Mouse (Mus musculus) macrophage (primary cell): ENCODE results near the gene Vps37b. TPM values are rescaled to one million over a fixed set of nuclear protein-coding genes. Genes with fewer than 3 reads are reported as not detected.
A peak's percentile ranks its signal among the peaks of the same experiment; 100 is the strongest.

Experiments
- H3K27ac ChIP-seq: fragments of 350-480 bp; formaldehyde crosslinking; 2 replicates; pipeline ENCODE4 v1.9.0; 2021
- H3K36me3 ChIP-seq: fragments of 350-480 bp; formaldehyde crosslinking; 2 replicates; pipeline ENCODE4 v1.9.0; 2021; ENCODE audit errors: inconsistent target
- H3K4me3 ChIP-seq: fragments of 350-480 bp; formaldehyde crosslinking; 2 replicates; pipeline ENCODE4 v1.9.0; 2021; ENCODE audit errors: inconsistent target
- H3K79me2 ChIP-seq: fragments of 350-480 bp; formaldehyde crosslinking; 2 replicates; pipeline ENCODE4 v1.9.0; 2021; ENCODE audit errors: inconsistent target
- WGBS: methylation state at CpG from one replicate; pipeline ENCODE4 v1.1.7; 2026; ENCODE audit warnings: inconsistent platforms; ENCODE audit not compliant: missing documents; 5-methylcytosine and 5-hydroxymethylcytosine counted together
- polyA plus RNA-seq: library from polyadenylated mRNA; stranded (reverse); fragments of 250-400 nt; gene quantifications from 3 replicates; pipeline ENCODE4 v1.2.4, GENCODE M21; 2018; ENCODE audit warnings: inconsistent platforms

The Vps37b gene
- polyA plus RNA-seq, 1 experiment from 2014 or later, result 13.1 TPM

DNA sequence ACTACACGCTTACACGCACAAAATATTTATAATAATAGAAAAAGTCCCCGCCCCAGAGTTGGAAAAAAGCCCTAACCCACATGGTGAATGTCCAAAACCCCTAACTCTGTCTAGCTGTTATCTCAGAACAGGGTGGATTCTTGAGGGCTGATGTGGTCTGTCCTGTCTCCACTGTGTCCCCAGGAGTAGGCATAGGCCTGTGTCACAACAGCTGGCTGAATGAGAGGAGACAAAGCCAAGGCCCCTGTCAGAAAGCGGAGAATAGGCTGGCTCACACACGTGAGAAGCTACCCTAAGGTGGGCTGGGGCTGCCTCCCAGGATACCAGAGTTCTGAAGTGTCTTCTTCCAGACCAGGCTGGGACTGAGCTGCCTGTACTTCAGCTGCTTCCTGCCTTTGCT lies 53.9 kb downstream of the Vps37b start:
- H3K27ac ChIP-seq, result no peak overlapping the region
- H3K36me3 ChIP-seq, result no peaks in the 10 kb centered on the region
- WGBS, result 84% methylated on average over 5 of the region's 5 CpGs
- no peaks in the 10 kb centered on the region for H3K79me2 ChIP-seq
- H3K4me3 ChIP-seq, result no peak overlapping the region

DNA sequence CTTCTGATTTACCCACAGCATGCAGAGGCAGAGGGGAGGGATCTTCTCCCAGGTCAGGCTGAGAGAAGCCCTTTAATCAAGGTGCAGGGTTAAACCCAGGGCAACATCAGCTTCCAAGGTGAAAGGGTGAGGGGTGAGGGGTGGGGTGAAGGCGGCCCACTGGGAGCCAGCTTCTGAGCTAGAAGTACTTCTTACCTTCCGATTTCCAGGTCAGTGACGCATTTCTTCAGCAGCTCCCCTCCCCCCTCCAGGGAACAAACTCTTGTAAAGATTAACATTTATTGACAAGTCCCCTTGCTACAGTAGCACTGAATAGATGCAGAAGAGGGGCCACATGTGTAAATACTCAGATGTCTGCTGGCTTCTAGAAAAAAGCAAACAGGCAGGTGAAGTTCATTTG lies 54.8 kb downstream of the Vps37b start:
- Histone ChIP-seq H3K4me3 (no peak overlapping the region), H3K79me2 (no peaks in the 10 kb centered on the region), H3K36me3 (no peaks in the 10 kb centered on the region), H3K27ac (no peak overlapping the region)
- WGBS, result 100% methylated on average over 3 of the region's 3 CpGs

DNA sequence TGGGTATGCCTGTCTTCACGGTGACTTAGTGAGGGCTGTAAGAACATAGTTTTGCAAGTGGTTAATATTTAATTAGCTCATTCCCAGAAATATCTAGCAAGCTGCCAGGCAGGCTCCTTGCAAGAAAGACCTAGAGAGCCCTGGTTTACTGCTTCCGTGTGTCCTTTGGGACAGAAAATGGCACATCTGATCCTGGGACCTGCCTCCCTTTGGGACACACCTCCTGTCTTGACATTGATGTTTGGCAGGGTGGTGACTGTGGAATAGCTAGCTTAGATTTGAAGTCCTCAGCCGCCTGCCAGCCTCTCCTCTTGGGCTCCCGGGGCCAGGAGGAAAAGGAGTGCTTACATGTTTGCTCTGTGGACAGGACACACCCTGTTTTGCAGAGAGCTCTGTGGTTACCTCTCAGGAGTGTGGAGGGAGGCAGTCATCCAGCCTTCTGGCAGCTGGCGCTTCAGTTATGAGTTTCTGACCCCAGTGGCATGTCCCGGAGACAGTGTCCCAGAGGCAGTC lies 56.3 kb downstream of the Vps37b start:
- WGBS, result 50% methylated on average over 6 of the region's 6 CpGs
- H3K79me2 ChIP-seq, result no peaks in the 10 kb centered on the region
- H3K36me3 ChIP-seq, result no peaks in the 10 kb centered on the region
- H3K4me3 ChIP-seq, result no peak overlapping the region
- no peak overlapping the region for H3K27ac ChIP-seq

DNA sequence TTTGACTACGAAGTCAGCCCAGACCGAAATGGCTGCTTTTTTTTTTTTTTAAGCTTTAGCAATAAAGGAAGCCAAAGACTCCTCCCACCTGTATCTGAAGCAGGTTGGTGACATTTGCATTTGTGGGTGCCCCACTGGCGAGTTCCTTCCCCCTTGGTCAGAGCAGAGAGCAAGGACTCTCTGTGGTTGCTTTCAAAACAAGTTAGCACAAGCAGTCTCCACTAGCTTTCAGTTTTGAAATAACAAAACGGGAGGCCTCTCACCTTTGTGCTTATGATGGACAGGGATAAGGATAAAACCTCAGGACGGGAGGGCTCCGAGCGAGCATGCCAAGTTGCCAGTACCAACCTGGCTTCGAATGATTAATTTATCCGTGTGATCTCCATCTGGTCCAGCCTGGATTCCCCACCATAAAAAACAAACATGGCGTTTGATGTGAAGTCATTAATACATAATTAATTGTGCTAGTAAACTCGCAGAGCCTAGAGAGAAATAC lies 57.4 kb downstream of the Vps37b start:
- no peak overlapping the region for H3K27ac ChIP-seq
- H3K36me3 ChIP-seq, result no peaks in the 10 kb centered on the region
- WGBS, result 15% methylated on average over 11 of the region's 11 CpGs
- H3K79me2 ChIP-seq, result no peaks in the 10 kb centered on the region
- H3K4me3 ChIP-seq, result no peak overlapping the region

DNA sequence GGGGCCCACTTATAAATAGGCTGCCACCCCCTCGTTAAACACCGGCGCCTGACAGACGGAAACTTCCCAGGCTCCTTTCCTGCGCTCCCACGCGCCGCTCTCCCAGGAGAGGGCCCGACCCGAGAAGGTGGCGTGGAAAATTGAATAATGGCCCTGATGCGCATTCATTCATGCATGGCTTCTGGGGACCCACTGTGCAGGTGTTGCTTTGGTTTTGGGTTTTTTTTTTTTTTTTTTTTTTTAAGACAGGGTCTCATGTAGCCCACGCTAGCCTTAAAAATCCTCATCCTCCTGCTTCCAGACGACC lies 57.9 kb downstream of the Vps37b start:
- Histone ChIP-seq H3K79me2 (no peaks in the 10 kb centered on the region), H3K4me3 (peak overlapping the region; percentile 20; the same call in 1 of the 2 replicates), H3K27ac (no peak overlapping the region), H3K36me3 (no peaks in the 10 kb centered on the region)
- 3% methylated on average over 14 of the region's 14 CpGs for WGBS

DNA sequence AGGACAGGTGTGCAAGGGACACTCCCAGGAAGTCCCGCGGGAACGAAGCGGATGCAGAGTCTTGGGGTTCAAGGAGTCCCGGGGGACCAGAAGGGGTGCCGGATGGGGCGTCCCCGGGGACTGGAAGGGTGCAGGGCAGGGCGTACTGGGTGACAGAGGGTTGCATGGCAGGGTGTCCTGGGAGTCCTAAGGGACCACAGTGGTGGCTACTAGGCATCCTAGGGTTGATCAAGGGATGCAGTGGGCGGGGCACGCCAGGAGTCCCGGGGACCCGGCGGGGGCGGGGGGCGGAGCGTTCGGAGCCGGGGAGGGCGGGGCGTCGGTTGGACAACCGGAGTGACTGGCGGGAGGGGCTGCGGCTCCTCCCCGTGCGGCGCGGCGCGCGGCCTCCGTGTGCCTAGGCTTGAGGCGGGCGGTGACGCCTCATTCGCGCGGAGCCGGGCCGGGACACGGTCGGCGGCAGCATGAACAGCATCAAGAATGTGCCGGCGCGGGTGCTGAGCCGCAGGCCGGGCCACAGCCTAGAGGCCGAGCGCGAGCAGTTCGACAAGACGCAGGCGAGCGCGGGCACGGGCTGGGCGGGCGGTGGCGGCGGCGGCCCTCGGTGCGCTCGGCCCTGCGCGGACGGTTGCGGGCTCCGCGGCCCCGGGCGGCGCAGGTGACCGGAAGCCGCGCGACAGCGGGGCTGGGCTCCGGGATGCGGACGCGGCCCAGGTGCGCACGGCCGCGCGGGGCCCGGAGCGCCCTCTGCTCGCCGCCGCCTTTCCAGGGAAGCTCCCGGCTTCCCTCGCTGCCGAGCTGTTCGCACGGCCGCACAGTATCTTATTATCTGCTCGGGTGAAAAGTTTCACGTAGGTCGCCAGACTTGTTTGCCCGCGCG lies 58.5 kb downstream of the Vps37b start, which contains the start of gene Hip1r:
Gene Hip1r (plus strand): TSS at position 330 of the 880 bp plus-strand sequence.
- H3K27ac ChIP-seq, result no peak within 1 kb of the TSS
- WGBS, result 1% methylated on average over 76 of the region's 106 CpGs
- H3K36me3 ChIP-seq, result no peaks in the 10 kb centered on the region
- H3K4me3 ChIP-seq, result peak within 1 kb of the TSS; percentile 20; the same call in 1 of the 2 replicates
- no peaks in the 10 kb centered on the region for H3K79me2 ChIP-seq

DNA sequence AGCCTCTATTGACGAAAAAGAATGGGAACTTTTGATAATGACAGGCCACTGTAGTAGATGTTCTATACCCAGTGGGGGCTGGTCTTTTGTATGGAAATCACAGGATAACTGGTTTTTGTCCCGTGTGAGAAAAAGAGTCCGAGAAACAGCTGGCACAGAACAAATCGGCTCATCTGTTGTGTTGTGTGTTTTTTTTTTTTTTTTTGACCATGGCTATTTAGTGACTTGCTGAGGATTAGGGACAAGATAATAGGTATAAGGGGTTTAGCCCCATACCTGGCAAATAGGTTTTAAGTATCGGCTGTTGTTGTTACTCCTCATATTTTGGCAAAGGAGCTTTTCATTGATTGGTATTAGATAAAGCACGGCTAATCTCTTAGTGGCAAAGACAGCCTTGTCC lies 59.6 kb downstream of the Vps37b start:
- 83% methylated on average over 6 of the region's 6 CpGs for WGBS
- Histone ChIP-seq H3K79me2 (no peaks in the 10 kb centered on the region), H3K4me3 (no peak overlapping the region), H3K27ac (no peak overlapping the region), H3K36me3 (no peaks in the 10 kb centered on the region)

DNA sequence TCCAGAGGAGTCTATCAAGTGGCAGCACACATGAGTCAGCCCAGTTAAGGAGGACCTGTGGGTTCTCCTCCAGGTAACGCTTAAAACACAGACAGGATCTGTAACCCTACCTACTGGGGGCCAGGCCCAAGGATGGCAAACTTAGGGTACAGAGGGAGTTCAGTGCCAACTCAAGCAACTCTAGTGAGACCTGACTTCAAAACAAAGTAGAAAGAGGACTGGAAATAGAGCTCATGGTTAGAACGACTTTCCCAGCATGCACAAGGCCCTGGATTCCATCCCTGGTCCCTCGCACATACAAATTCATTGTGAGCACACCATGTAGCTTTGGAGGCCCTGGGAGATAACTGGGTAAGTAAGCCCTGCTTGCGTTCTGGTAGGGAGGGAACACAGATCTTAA lies 61.5 kb downstream of the Vps37b start:
- 81% methylated on average over 4 of the region's 4 CpGs for WGBS
- H3K36me3 ChIP-seq, result no peaks in the 10 kb centered on the region

DNA sequence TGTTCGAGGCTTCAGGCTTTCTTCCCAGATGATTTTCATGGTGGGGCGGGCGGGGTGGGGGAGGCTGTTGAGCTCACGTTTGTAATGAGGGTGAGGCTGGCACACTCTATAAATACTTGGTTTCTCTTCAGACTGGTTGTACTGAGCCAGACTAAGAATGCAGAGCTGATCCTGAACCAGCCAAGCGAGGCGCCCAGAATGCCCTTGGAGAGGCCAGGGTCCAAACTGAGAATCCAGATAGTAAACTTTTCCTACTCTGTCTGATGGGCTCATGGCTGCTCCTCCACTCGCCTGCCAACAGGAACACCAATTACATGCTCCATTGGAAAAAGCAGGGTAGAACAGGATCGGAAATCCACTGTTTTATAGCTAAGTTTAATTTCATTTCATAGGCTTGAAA lies 62.9 kb downstream of the Vps37b start:
- no peak overlapping the region for H3K4me3 ChIP-seq
- H3K36me3 ChIP-seq, result no peaks in the 10 kb centered on the region
- H3K27ac ChIP-seq, result no peak overlapping the region
- WGBS, result 92% methylated on average over 8 of the region's 8 CpGs
- H3K79me2 ChIP-seq, result no peaks in the 10 kb centered on the region

More for the DNA sequence above, 61.5 kb downstream of the Vps37b start:
- Histone ChIP-seq H3K4me3 (no peak overlapping the region), H3K27ac (no peak overlapping the region), H3K79me2 (no peaks in the 10 kb centered on the region)

DNA sequence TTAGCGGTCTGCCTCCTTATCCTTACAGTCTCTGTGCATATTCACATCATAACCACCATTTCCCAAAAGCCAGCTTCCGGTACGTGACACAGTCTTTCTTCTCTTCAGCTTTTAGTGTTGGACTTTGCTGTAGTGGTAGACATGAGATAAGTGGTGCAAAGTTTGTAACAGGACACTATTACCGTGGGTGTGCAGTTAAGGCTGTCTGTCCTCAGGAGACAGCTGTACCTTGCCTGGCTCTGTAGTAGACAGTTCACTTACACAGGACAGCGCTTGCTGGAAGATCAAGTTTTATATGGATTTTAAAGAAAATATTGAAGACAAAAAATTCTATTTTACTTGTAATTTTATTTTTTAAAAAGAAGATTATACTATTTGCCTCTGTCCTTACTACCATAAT lies 63.6 kb downstream of the Vps37b start:
- Histone ChIP-seq H3K4me3 (no peak overlapping the region), H3K36me3 (no peaks in the 10 kb centered on the region), H3K27ac (no peak overlapping the region), H3K79me2 (no peaks in the 10 kb centered on the region)
- 97% methylated on average over 5 of the region's 5 CpGs for WGBS

DNA sequence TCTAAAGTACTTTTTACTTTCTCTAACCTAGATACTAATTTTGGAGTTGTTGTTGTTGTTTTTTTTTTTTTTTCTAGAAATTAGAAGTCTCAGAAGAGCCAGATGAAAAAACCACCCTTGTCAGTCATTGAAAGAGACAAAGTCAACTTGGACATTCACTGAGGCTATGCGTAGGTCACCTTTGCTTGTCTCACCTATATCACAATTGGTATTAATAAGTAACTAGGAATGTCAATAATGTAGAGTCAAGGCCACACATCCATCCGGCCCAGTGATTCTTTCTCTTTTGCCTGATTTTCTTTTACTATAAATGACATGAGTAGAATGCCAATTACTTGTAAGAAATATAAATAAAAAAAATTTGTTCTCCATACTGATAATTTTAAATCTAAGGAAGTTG lies 65.3 kb downstream of the Vps37b start:
- WGBS, result 93% methylated on average over 2 of the region's 2 CpGs
- Histone ChIP-seq H3K79me2 (no peaks in the 10 kb centered on the region), H3K27ac (no peak overlapping the region), H3K36me3 (no peaks in the 10 kb centered on the region), H3K4me3 (no peak overlapping the region)

DNA sequence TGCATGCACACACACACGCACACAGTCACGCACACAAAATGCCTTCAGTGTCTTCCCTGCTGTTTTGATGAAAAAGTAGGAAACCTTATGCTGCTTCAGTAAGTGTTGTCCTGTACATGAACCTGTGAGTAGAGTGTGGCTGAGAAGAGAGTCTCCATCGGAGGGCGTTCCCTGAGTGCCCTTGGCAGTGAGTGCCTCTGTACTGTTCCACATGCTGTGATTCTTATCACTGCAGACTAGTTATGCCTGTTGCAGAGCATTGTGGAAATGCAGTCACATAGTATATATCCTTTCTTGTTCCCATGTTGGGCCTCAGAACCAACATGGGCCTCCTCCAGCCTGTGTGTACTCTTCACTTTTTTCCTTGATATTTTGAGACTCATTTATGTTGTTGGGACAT lies 67.9 kb downstream of the Vps37b start:
- no peaks in the 10 kb centered on the region for H3K36me3 ChIP-seq
- no peak overlapping the region for H3K4me3 ChIP-seq
- WGBS, result 95% methylated on average over 4 of the region's 4 CpGs
- no peaks in the 10 kb centered on the region for H3K79me2 ChIP-seq
- H3K27ac ChIP-seq, result no peak overlapping the region

DNA sequence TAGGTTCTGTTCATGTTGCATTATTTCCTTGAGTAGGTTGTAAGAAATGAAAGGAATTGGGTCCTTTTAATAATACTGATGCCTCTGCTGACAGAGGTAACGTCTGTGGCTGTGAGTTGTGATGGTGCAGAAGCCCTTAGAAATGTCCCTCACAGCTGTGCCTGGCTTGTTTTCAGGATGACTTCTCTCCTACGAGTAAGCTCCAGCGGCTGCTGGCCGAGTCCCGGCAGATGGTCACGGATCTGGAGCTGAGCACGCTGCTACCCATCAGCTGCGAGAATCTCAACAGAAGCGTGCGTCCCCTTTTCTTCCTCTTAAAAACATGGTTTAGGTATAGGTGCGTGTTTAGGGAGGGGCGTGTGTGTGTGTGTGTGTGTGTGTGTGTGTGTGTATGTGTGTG lies 71.0 kb downstream of the Vps37b start:
- H3K27ac ChIP-seq, result no peak overlapping the region
- no peak overlapping the region for H3K4me3 ChIP-seq
- H3K79me2 ChIP-seq, result no peaks in the 10 kb centered on the region
- 98% methylated on average over 10 of the region's 12 CpGs for WGBS
- H3K36me3 ChIP-seq, result no peaks in the 10 kb centered on the region

DNA sequence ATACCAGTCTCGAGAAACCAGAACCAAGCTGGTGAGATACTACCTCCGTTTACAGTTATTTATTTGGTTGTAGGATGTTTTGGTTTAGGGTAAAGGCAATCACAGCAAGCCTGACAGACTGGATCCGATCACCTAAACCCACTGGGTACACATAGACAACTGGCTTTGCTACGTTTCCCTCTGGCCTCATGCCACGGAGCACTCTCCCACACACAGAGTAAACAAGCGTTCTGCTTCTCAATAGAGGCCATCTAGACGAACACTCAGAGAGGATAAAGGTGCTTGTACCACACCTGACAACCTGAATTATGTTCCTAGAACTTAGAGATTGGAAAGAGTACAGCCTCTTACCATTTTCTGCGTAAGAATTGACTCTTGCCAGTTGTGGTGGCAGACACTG lies 71.9 kb downstream of the Vps37b start:
- Histone ChIP-seq H3K79me2 (no peaks in the 10 kb centered on the region), H3K27ac (no peak overlapping the region), H3K4me3 (no peak overlapping the region), H3K36me3 (no peaks in the 10 kb centered on the region)
- 89% methylated on average over 8 of the region's 8 CpGs for WGBS

DNA sequence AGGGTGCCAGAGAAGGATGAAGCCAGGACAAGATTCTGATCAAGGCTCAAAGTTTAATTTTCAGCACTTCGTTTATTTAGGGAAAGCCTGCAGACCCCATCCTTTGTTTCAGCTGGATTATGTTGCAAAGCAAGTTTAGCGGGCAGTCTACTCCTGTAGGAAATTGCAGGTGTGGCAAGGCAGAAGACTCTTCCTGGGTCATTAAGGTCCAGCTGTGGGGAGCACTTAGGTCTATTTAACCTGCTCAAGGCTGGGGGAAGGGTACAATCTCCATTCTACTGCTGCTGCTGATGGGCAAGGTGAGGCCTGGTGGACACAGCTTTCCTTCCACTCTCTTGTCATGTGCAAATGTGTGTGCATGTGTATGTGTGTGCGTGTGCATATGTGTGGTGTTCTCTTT lies 73.1 kb downstream of the Vps37b start:
- H3K4me3 ChIP-seq, result no peak overlapping the region
- WGBS, result 98% methylated on average over 3 of the region's 3 CpGs

More for the DNA sequence above, 73.1 kb downstream of the Vps37b start:
- Histone ChIP-seq H3K36me3 (no peaks in the 10 kb centered on the region), H3K27ac (no peak overlapping the region), H3K79me2 (no peaks in the 10 kb centered on the region)
